Mouse (Mus musculus): Measurements from ENCODE around the gene Meis3. TPM values are rescaled to one million over a fixed set of nuclear protein-coding genes. Genes with fewer than 3 reads are reported as not detected.

The Meis3 gene
- 0.66 TPM in 1 of 2 replicates, not detected in the other for total RNA-seq (2023)

DNA sequence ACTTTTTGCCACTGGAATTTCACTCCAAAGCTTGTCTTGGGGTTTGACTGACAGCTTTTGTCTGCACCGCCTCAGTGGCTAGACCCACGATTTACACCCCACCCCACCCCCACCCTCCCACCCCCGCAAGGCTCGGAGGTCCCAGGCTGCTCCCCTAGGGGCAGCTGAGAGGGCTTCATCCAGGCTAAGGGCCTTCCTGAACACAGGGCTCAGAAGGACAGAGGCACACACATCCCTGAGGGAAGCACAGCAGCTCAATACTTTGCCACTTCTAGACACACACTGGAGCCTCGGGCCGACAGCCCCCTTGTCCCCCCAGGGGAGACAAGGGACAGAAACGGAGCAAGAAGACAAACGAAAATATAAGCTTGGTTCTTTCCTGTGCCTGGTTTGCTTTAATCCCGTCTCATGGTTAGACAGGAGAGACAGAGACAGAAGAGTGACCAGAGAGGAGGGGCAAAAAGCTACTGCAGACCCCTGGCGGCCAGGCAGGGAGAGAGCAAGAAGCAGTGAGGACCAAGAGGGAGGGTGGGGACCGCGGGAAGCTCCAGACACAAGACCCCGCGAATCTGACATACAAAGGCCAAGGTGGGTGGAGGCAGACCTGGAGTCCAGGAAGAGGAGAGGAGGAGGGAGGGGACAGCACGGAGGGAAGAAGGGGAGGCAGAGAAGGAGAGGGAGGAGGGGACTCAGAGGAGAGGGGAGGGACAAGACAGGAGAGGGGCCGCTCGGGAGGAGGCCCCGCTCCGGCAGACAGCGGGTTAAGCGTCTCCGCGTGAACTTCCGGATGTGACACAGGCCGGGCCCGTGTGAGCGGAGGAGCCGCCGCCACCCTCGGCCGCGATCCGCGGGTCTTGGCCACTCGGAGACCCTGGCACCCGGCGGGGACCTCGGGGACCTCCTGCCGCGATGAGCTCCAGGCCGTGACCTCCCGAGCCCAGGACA, at the start of gene Meis3:
Gene Meis3 (plus strand): TSS at position 494 of the 945 bp plus-strand sequence.

DNA sequence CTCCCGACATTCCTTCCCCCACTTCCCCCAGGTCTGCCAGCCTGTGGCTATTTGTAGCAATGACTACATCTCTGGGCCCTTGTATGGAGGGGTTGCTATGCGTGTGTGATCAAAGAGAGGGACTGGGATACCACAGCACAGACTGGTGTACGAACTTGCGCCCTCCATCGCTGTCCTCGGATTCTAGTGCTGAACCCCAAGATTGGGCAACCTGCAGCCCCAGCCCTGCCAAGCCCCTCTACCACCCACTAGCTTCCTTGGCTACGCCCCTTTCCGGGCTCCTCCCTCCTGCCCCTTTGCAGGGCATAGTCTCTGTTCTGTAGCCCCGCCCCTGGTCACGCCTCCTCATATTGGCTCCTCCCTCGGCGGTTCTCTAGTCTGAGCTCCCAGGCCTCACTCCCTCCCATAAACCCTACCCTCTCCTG, 45.5 kb upstream of the Meis3 start, which contains the start of gene Slc8a2:
Gene Slc8a2 (plus strand): TSS at position 406 of the 425 bp plus-strand sequence.

DNA sequence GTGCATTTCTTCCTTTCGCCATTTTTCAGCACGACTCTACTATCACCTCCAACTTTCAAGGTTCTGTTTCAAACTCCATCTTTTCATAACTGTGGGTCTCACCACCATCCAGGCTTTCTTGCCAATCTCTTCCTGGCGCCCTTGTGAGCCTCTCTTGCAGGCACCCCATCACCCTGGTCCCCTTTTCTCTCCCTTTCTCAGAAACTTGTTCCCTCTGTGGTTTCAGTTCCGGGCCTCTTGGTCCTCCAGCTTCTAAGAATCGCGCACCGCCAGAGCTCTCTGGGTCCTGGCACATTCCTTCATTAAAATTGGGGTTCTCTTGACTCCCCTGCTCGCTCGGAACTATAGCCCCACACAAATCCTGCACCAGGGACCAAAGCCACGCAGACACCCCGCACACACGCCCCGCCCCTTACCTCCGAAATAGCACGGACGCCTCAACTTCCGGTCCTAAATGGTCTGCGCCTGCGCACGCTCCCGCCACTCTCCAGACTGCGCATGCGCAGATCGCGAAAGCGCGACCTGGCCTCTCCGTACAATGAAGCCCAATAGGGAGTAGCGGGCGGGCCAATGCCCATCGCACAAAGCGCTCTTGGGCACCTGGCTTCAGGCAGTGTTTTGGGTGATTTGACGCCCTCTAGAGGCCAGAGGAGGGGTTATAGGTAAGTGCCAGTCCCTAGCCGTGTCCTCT, 46.8 kb downstream of the Meis3 start, which contains the start of gene Dhx34:
Gene Dhx34 (minus strand): TSS at position 456 of the 691 bp plus-strand sequence.

Other genes starting within 250 kb of the Meis3 start
- gene Nop53, start 229.0 kb upstream of the Meis3 start, total RNA-seq (2023): 148 and 177 TPM in 2 replicates
- gene Ehd2, start 207.5 kb upstream of the Meis3 start, total RNA-seq (2023): 0.14 TPM in 1 of 2 replicates, not detected in the other
- 28.1 and 31.4 TPM in 2 replicates for gene Bicra, start 127.2 kb upstream of the Meis3 start, total RNA-seq (2023)
- 0.50 and 0.66 TPM in 2 replicates for gene Zfp541, start 113.3 kb upstream of the Meis3 start, total RNA-seq (2023)
- 246 and 292 TPM in 2 replicates for gene Napa, start 76.6 kb upstream of the Meis3 start, total RNA-seq (2023)
- gene Kptn, start 55.2 kb upstream of the Meis3 start, total RNA-seq (2023): 14.9 and 15.4 TPM in 2 replicates
- gene Slc8a2, start 45.3 kb upstream of the Meis3 start, total RNA-seq (2023): 0.13 and 0.14 TPM in 2 replicates
- 17.9 and 21.1 TPM in 2 replicates for gene Dhx34, start 46.9 kb downstream of the Meis3 start, total RNA-seq (2023)
- 25.9 and 27.4 TPM in 2 replicates for gene C5ar2, start 69.1 kb downstream of the Meis3 start, total RNA-seq (2023)
- gene C5ar1, start 84.5 kb downstream of the Meis3 start, total RNA-seq (2023): 567 and 627 TPM in 2 replicates
- 12.8 and 16.8 TPM in 2 replicates for gene Inafm1, start 98.5 kb downstream of the Meis3 start, total RNA-seq (2023)
- gene Ccdc9, start 111.7 kb downstream of the Meis3 start, total RNA-seq (2023): 232 and 320 TPM in 2 replicates
- 31.3 and 38.9 TPM in 2 replicates for gene Bbc3, start 133.3 kb downstream of the Meis3 start, total RNA-seq (2023)
- gene Sae1, start 212.7 kb downstream of the Meis3 start, total RNA-seq (2023): 41.7 and 55.6 TPM in 2 replicates
- 56.4 and 70.3 TPM in 2 replicates for gene Zc3h4, start 225.8 kb downstream of the Meis3 start, total RNA-seq (2023)